Mouse (Mus musculus): Measurements from ENCODE around the gene Prdm11.
A peak's percentile ranks its signal among the peaks of the same experiment; 100 is the strongest.

Gene Prdm11

GRCm38 (mm10) chr2:93045818-93046508 lies at the start of gene Prdm11:
Gene Prdm11, minus strand, starts transcription at chr2:93046167.
- peak; percentile 70 to 89 for DNase-seq (ENCODE audit: inconsistent age in 2 of 2, low spot score in 1 of 2)

GRCm38 (mm10) chr2:93092347-93092746 lies 46.4 kb upstream of the Prdm11 start:
- no peak for DNase-seq (ENCODE audit: inconsistent age in 2 of 2, low spot score in 1 of 2)

GRCm38 (mm10) chr2:93091679-93092078 lies 45.7 kb upstream of the Prdm11 start:
- no peak for DNase-seq (ENCODE audit: inconsistent age in 2 of 2, low spot score in 1 of 2)

GRCm38 (mm10) chr2:93089379-93090089 lies 43.6 kb upstream of the Prdm11 start:
- no peak for DNase-seq (ENCODE audit: inconsistent age in 2 of 2, low spot score in 1 of 2)

GRCm38 (mm10) chr2:93088006-93088405 lies 42.0 kb upstream of the Prdm11 start:
- DNase-seq (ENCODE audit: inconsistent age in 2 of 2, low spot score in 1 of 2): no peak

GRCm38 (mm10) chr2:93085291-93086027 lies 39.5 kb upstream of the Prdm11 start:
- DNase-seq (ENCODE audit: inconsistent age in 2 of 2, low spot score in 1 of 2): no peak

- no peak for DNase-seq (ENCODE audit: inconsistent age in 2 of 2, low spot score in 1 of 2)
Measured at GRCm38 (mm10) chr2:93084481-93084880, 38.5 kb upstream of the Prdm11 start.

- no peak for DNase-seq (ENCODE audit: inconsistent age in 2 of 2, low spot score in 1 of 2)
Measured at GRCm38 (mm10) chr2:93083317-93083716, 37.4 kb upstream of the Prdm11 start.

- DNase-seq (ENCODE audit: inconsistent age in 2 of 2, low spot score in 1 of 2): no peak
Measured at GRCm38 (mm10) chr2:93082846-93083245, 36.9 kb upstream of the Prdm11 start.

GRCm38 (mm10) chr2:93080871-93081608 lies 35.1 kb upstream of the Prdm11 start:
- peak in 1 of 2 experiments; percentile 54 for DNase-seq (ENCODE audit: inconsistent age in 2 of 2, low spot score in 1 of 2)

- no peak for DNase-seq (ENCODE audit: inconsistent age in 2 of 2, low spot score in 1 of 2)
Measured at GRCm38 (mm10) chr2:93079394-93079793, 33.4 kb upstream of the Prdm11 start.

- DNase-seq (ENCODE audit: inconsistent age in 2 of 2, low spot score in 1 of 2): no peak
Measured at GRCm38 (mm10) chr2:93076578-93076955, 30.6 kb upstream of the Prdm11 start.

GRCm38 (mm10) chr2:93075738-93076577 lies 30.0 kb upstream of the Prdm11 start:
- DNase-seq (ENCODE audit: inconsistent age in 2 of 2, low spot score in 1 of 2): peak; percentile 69 to 83

GRCm38 (mm10) chr2:93071656-93072055 lies 25.7 kb upstream of the Prdm11 start:
- peak; percentile 82 to 91 for DNase-seq (ENCODE audit: inconsistent age in 2 of 2, low spot score in 1 of 2)

- DNase-seq (ENCODE audit: inconsistent age in 2 of 2, low spot score in 1 of 2): peak; percentile 31 to 80
Measured at GRCm38 (mm10) chr2:93068942-93069341, 23.0 kb upstream of the Prdm11 start.

GRCm38 (mm10) chr2:93063347-93063746 lies 17.4 kb upstream of the Prdm11 start:
- DNase-seq (ENCODE audit: inconsistent age in 2 of 2, low spot score in 1 of 2): peak in 1 of 2 experiments; percentile 83

GRCm38 (mm10) chr2:93051873-93052272 lies 5.9 kb upstream of the Prdm11 start:
- peak; percentile 42 to 70 for DNase-seq (ENCODE audit: inconsistent age in 2 of 2, low spot score in 1 of 2)

- peak; percentile 80 to 93 for DNase-seq (ENCODE audit: inconsistent age in 2 of 2, low spot score in 1 of 2)
Measured at GRCm38 (mm10) chr2:93048601-93049323, 2.8 kb upstream of the Prdm11 start.

- peak in 1 of 2 experiments; percentile 68 for DNase-seq (ENCODE audit: inconsistent age in 2 of 2, low spot score in 1 of 2)
Measured at GRCm38 (mm10) chr2:93047491-93048050, 1.6 kb upstream of the Prdm11 start.
